Mouse (Mus musculus): ENCODE data around the gene A4galt. TPM values are rescaled to one million over a fixed set of nuclear protein-coding genes. Genes with fewer than 3 reads are reported as not detected.

Gene A4galt
- total RNA-seq, 2 experiments from 2014 or later = 2.0 to 4.0 TPM

- DNase-seq = peak; percentile 18 to 40
Measured at GRCm38 (mm10) chr15:83224136-83224766, 27.3 kb downstream of the A4galt start.

GRCm38 (mm10) chr15:83223208-83223962 lies 28.2 kb downstream of the A4galt start:
- DNase-seq = no peak

- DNase-seq = no peak
Measured at GRCm38 (mm10) chr15:83221721-83222120, 29.9 kb downstream of the A4galt start.

- DNase-seq = no peak
Measured at GRCm38 (mm10) chr15:83220368-83221013, 31.1 kb downstream of the A4galt start.

GRCm38 (mm10) chr15:83215322-83216216 lies 36.0 kb downstream of the A4galt start:
- DNase-seq = no peak

- peak; percentile 36 to 40 for DNase-seq
Measured at GRCm38 (mm10) chr15:83210229-83210628, 41.3 kb downstream of the A4galt start.

GRCm38 (mm10) chr15:83209719-83210118 lies 41.9 kb downstream of the A4galt start:
- DNase-seq = no peak

GRCm38 (mm10) chr15:83209092-83209695 lies 42.4 kb downstream of the A4galt start:
- no peak for DNase-seq

GRCm38 (mm10) chr15:83204731-83205451 lies 46.7 kb downstream of the A4galt start:
- DNase-seq = peak in 1 of 2 experiments; percentile 44

- DNase-seq = no peak
Measured at GRCm38 (mm10) chr15:83202412-83202811, 49.2 kb downstream of the A4galt start.

GRCm38 (mm10) chr15:83193413-83193812 lies 58.2 kb downstream of the A4galt start:
- no peak for DNase-seq

- no peak for DNase-seq
Measured at GRCm38 (mm10) chr15:83182351-83182750, 69.2 kb downstream of the A4galt start.

- no peak for DNase-seq
Measured at GRCm38 (mm10) chr15:83181800-83182330, 69.7 kb downstream of the A4galt start.

GRCm38 (mm10) chr15:83180004-83180403 lies 71.6 kb downstream of the A4galt start:
- no peak for DNase-seq

Other genes starting within 250 kb of the A4galt start
- gene Nfam1, start 218.5 kb downstream of the A4galt start, total RNA-seq (2021) = 1 to 10 TPM; 1.8 to 2.1 TPM
- gene Serhl, start 162.3 kb downstream of the A4galt start, total RNA-seq (2021) = 10 to 100 TPM in 1 of 2 experiments, 1 to 10 TPM in 1; 9.3 to 10.1 TPM
- 100 to 1,000 TPM; 150 to 152 TPM for gene Rrp7a, start 129.0 kb downstream of the A4galt start, total RNA-seq (2021)
- gene Poldip3, start 102.4 kb downstream of the A4galt start, total RNA-seq (2021) = 10 to 100 TPM; 81.4 to 92.1 TPM
- 10 to 100 TPM; 59.0 to 60.0 TPM for gene Cyb5r3, start 79.2 kb downstream of the A4galt start, total RNA-seq (2021)
- gene Arfgap3, start 98.5 kb upstream of the A4galt start, total RNA-seq (2021) = 10 to 100 TPM; 19.6 to 19.7 TPM
- 100 to 1,000 TPM in 1 of 2 experiments, 10 to 100 TPM in 1; 82.0 to 102 TPM for gene Pacsin2, start 212.8 kb upstream of the A4galt start, total RNA-seq (2021)

All from layer of hippocampus, postnatal 36 days (tissue).